Mouse (Mus musculus) lung, adult 18-20 months (tissue): ENCODE data around the gene Ptcd2.
A peak's percentile ranks its signal among the peaks of the same experiment; 100 is the strongest.

Experiments
- DNase-seq, 2 experiments: peaks; one replicate each; pipeline ENCODE4 v3.0.0; 2022; ENCODE audit warnings: mixed read lengths in 2 of 2

The Ptcd2 gene

GRCm38 (mm10) chr13:99303846-99304245 lies 40.7 kb downstream of the Ptcd2 start:
- no peak for DNase-seq

- no peak for DNase-seq
Observed at GRCm38 (mm10) chr13:99299921-99300320, 44.6 kb downstream of the Ptcd2 start.

GRCm38 (mm10) chr13:99294176-99294575 lies 50.3 kb downstream of the Ptcd2 start:
- no peak for DNase-seq

- DNase-seq, result no peak
Observed at GRCm38 (mm10) chr13:99290766-99291165, 53.7 kb downstream of the Ptcd2 start.

- DNase-seq, result no peak
Observed at GRCm38 (mm10) chr13:99287786-99288185, 56.7 kb downstream of the Ptcd2 start.

GRCm38 (mm10) chr13:99287207-99287606 lies 57.3 kb downstream of the Ptcd2 start:
- no peak for DNase-seq

- no peak for DNase-seq
Observed at GRCm38 (mm10) chr13:99285241-99285640, 59.3 kb downstream of the Ptcd2 start.

- DNase-seq, result peak in 1 of 2 experiments; percentile 10
Observed at GRCm38 (mm10) chr13:99284400-99285160, 59.9 kb downstream of the Ptcd2 start.

GRCm38 (mm10) chr13:99283916-99284315 lies 60.6 kb downstream of the Ptcd2 start:
- DNase-seq, result no peak

GRCm38 (mm10) chr13:99282961-99283360 lies 61.5 kb downstream of the Ptcd2 start:
- no peak for DNase-seq

GRCm38 (mm10) chr13:99279351-99279750 lies 65.2 kb downstream of the Ptcd2 start:
- no peak for DNase-seq

GRCm38 (mm10) chr13:99278511-99278910 lies 66.0 kb downstream of the Ptcd2 start:
- DNase-seq, result no peak

GRCm38 (mm10) chr13:99277521-99277920 lies 67.0 kb downstream of the Ptcd2 start:
- no peak for DNase-seq

GRCm38 (mm10) chr13:99272046-99272445 lies 72.5 kb downstream of the Ptcd2 start:
- no peak for DNase-seq
